Mouse (Mus musculus) spleen, postnatal 10 days (tissue): ENCODE measurements around the gene Ttc8.
A peak's percentile ranks its signal among the peaks of the same experiment; 100 is the strongest.
"Not testable (repeated sequence)": the region's sequence is repeated elsewhere in the genome, so short reads cannot be mapped to it uniquely, and the experiment has no call there.

Source experiments
- DNase-seq, 2 experiments: peaks; one replicate each; pipeline ENCODE4 v3.0.0; 2021 to 2022; ENCODE audit warnings: low spot score in 2 of 2

The Ttc8 gene

DNA sequence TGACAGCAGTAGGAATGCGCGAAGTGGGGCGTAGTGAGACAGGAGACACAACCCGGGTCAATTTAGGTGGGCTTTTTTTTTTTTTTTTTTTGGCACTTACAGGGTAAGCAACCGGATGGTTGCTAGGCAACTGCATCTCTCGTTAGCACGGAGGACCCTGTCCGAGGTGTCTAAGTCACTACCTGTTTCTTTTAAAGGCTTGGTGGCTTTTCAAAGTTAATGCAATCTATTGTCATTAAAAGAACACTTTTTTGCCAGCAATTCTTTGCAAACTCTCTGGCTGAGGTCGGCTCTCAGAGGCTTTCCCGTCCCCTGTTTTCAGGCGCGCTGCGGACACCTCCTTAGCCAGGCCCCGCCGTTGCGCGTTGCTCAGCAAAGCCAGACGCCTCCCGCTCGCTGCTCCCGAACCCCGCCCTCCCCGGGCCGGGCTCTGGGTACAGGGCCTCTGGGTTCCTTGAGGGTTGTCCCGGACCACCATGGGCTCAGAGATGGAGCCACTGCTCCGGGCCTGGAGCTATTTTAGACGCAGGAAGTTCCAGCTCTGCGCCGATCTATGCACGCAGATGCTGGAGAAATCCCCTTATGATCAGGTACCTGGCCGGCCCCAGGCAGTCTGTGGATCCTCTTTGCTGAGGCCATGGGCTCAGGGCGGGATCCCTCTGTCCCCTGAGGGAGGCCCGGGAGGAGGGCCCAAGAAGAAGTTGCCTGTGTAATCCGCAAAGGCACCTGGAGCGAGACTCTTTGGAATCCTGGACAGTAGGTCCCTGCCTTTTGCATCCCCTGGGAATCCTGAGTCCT is at the start of gene Ttc8:
Gene Ttc8, plus strand, starts transcription at position 381 of the 798 bp plus-strand sequence.
- DNase-seq, result peak; percentile 44 to 73

DNA sequence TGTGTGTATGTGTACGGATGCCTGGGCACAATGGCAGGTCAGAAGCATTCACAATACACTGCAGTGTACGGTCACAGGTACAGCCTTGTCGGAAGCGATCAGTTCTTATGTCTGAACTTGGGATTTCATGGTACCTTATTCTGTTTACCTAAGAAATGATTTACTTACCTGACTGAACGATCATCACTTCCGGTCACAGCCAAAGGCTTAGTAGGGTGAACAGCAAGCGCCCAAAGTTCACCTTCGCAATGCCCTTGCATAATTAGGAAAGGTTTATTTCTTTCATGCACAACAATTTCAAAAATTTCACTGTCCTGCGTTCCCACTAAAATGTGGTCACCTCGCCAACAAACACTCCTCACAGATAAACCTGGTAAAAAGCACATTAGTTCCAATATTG is 47.5 kb upstream of the Ttc8 start:
- no peak for DNase-seq

- no peak for DNase-seq
Measured at GRCm38 (mm10) chr12:98875216-98875615, 45.2 kb upstream of the Ttc8 start.

- DNase-seq, result no peak
Measured at GRCm38 (mm10) chr12:98878693-98879092, 41.7 kb upstream of the Ttc8 start.

DNA sequence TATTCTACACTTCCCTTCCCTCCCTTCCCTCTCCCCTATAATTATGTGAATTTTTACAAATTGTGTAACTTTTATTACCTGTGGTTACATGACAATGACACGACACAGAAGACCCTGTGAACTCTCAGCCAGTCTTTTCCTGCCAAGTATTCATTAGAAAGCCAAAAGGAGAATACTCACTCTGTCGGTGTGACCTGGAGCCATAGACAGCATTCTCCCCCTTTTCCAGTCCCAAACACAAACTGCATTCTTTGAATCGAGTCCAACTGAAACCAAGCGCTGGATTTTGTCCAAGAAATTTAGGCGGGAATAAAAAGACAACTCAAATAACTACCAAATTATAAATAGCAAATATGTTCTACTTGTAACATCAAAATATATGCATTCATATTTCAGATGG is 38.6 kb upstream of the Ttc8 start:
- no peak for DNase-seq

- no peak for DNase-seq
Measured at GRCm38 (mm10) chr12:98884515-98884914, 35.9 kb upstream of the Ttc8 start.

- DNase-seq, result no peak
Measured at GRCm38 (mm10) chr12:98896761-98897160, 23.6 kb upstream of the Ttc8 start.

DNA sequence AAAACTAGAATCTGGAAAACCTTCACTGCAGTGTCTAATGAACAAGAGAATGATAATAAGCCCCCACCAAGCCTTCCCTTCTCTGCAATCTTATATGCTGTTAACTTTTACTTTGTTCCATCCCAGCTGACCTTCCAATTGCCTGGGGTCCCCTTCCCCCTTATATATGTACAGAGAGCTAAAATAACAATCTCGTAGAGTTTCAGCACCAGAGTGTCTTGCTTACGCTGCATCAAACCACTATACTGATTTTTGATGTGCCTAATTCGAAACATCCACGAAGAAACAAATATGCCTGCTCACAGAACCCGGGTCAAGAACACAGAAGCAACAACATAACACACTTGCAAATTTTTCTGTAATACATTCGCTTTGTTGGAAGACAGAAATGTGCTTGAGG is 20.7 kb upstream of the Ttc8 start:
- no peak for DNase-seq

DNA sequence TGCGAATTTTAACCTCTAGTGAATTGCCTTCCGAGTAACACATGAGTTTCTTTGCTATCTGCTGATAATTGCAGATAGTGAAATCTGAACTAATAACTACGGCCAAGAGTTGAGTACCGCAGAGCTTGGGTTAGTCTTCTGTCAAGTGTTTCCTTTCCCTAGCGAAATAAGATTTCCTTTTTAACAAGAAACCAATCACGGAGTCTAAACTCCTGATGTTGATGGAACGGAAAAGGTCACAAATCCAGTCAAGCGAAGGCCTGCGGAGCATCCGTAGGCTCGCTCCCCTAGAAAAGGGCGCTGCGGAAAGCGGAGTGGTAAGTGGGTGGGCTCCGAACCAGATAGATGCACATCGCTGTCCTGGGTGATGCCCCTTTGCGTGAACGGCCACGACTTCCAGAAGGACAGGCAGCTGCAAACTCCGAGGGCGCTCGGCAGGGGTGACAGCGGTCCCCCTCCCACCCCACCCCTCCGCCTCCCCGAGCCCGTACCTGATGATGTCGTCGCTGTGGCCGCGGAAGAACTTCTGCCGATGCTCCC is 20.0 kb upstream of the Ttc8 start:
- DNase-seq, result no peak

DNA sequence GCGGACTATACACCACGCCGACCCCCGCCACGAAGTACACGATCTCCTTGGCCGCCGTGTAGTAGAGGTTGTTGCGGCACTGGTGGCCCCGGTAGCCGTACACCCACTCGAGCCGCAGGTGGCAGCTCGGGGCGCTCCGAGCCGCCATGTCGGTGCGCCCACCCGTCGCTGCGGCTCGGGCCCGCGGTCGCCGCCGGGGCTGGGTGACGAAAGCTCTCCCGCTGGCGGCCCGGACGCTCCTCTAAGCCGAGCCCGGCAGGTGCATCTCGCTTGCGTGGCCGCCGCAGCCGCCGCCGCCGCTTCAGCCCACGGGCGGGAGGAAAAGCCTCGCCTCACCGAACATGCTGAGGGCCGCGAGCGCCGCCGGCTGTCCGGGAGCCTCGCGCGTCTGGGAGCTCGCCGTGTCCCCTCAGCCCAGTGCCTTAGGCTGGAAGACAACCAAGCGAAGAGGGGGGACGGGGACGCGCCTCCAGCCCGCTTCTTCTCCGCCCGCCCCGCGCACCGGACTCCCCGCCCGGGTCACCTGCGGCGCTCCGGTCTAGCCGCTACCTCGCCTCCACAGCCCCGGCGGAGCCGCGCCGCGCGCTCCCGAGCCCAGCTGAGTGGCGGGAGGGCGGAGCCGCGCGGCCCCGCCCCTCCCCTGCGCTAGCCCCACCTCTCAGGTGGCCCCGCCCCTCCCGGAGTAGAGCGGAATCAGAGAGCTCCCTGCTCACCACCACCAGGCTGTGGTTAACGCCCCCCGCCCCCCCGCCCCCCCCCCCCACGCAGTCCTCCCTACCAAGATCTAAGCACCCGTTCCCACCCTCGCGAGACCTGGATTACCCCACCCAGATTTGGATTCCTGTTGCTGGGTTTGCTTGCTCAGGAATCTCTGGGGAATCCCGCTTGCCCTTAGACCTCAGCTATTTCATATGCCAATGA is 19.2 kb upstream of the Ttc8 start, which contains the start of gene Eml5:
Gene Eml5, minus strand, starts transcription at position 604 of the 921 bp plus-strand sequence.
- DNase-seq, result peak; percentile 66 to 86

GRCm38 (mm10) chr12:98905466-98905865 is 14.9 kb upstream of the Ttc8 start:
- DNase-seq, result no peak

GRCm38 (mm10) chr12:98910096-98910495 is 10.3 kb upstream of the Ttc8 start:
- no peak for DNase-seq

DNA sequence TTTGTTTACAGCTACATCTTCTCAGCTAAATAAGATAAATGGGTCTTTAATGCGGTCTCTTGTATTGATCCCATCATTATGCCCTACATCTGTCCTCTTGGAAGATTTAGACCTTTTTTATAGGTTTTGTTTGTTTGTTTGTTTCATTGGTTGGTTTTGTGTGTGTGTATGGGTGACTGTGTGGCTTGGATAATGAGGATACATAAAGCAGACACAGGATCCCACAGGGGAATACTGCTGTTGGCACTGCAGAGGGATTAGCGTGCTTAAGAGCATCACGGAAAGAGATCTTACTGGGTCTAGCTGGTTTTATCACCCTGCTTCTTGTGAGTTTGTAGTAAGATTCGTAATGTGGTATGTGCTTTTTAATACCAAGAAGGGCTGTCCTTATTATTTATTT is 10.8 kb downstream of the Ttc8 start:
- no peak for DNase-seq

GRCm38 (mm10) chr12:98932441-98932840 is 12.1 kb downstream of the Ttc8 start:
- DNase-seq, result no peak

DNA sequence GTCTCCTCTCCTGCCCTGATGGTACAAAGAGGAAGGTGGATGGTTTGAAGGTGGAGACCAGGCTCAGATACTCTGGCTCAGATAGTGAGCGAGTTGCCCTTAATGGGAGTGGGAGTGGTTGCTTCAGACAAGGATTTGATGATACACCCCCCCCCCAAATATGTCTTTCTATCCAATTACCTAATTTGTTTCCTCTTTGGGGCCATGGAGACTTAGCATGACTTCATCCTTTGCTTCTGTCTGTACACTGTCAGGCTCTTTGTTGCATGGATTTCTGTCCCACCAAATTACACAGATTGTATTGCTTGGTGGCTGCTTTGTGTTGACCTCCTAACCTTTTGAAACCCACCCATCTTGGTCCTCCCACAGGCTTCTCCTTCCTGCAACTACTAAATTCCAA is 12.5 kb downstream of the Ttc8 start:
- DNase-seq, result no peak

GRCm38 (mm10) chr12:98951295-98951694 is 30.9 kb downstream of the Ttc8 start:
- DNase-seq, result not testable (repeated sequence)

DNA sequence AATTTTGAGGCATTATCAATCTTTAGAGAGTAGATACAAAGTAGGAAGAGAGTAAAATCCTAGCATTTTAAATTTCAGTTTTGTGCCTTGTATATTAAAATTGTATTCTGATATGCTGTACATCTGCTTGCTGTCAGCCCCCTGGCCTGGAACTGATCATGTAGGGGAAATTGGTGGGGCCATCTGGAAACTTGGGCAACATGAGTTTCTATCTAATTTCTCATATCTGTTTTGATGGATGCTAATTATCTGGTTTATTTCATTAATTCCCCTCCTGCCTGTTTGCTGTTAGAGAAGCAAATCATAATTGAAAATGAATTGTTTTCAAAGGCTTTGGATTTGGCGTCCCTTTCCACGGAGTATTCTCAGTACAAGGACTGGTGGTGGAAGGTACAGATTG is 36.6 kb downstream of the Ttc8 start:
- no peak for DNase-seq

- DNase-seq, result peak in 1 of 2 experiments; percentile 19
Measured at GRCm38 (mm10) chr12:98957455-98957854, 37.1 kb downstream of the Ttc8 start.

DNA sequence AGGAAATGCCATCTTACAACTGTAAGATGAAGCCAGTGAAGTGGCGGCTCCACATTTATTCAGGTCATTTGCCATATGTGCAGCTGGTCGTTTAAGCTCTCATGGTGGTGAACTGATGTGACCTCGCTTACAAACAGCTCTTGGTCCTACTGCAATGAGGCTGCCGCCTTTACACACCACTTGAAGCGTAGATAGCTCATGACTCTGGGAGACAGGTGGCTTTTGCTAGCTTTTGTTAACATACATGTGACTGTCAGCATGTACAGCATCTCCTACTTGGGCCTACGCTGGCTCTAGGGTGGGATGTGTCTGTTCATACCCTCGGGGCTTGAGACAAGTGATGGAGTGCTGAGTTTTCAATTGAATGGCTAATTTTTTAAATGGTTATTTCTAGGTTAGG is 40.6 kb downstream of the Ttc8 start:
- no peak for DNase-seq

DNA sequence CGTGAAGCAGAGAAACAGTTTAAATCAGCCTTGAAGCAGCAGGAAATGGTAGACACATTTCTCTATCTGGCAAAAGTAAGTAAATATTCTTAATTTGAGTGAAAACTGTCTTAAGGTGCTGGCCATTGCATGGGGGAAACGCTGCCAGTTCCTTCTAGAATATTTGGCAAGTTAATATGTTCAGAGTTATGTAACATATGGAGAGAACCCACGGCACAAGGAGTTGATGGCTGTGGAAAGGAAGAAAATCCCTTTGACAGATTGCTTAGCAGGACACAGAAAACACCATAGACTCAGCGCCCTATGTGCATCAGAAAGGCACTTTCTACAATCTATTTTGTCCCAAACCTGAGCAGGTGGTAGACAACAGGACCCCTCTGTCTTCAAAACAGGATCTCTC is 41.0 kb downstream of the Ttc8 start:
- no peak for DNase-seq

GRCm38 (mm10) chr12:98965441-98966135 is 45.2 kb downstream of the Ttc8 start:
- no peak for DNase-seq

- no peak for DNase-seq
Measured at GRCm38 (mm10) chr12:98972291-98972690, 51.9 kb downstream of the Ttc8 start.
